Mouse (Mus musculus): ENCODE data around the gene Tiparp.

The Tiparp gene

GRCm38 (mm10) chr3:65585291-65585690 is 57.1 kb downstream of the Tiparp start:
- no peak for DNase-seq

GRCm38 (mm10) chr3:65585823-65586482 is 57.7 kb downstream of the Tiparp start:
- DNase-seq: no peak

- peak in 1 of 2 experiments; percentile 9 for DNase-seq
These were observed 58.3 kb downstream of the Tiparp start for GRCm38 (mm10) chr3:65586483-65586905.

GRCm38 (mm10) chr3:65586966-65587365 is 58.8 kb downstream of the Tiparp start:
- no peak for DNase-seq

GRCm38 (mm10) chr3:65588424-65588823 is 60.2 kb downstream of the Tiparp start:
- no peak for DNase-seq

GRCm38 (mm10) chr3:65592850-65593249 is 64.6 kb downstream of the Tiparp start:
- DNase-seq: no peak

GRCm38 (mm10) chr3:65594493-65594892 is 66.3 kb downstream of the Tiparp start:
- DNase-seq: no peak

GRCm38 (mm10) chr3:65595196-65595595 is 67.0 kb downstream of the Tiparp start:
- DNase-seq: no peak

- no peak for DNase-seq
These were observed 70.0 kb downstream of the Tiparp start for GRCm38 (mm10) chr3:65598071-65598830.

- no peak for DNase-seq
These were observed 70.9 kb downstream of the Tiparp start for GRCm38 (mm10) chr3:65599151-65599550.

- DNase-seq: no peak
These were observed 73.3 kb downstream of the Tiparp start for GRCm38 (mm10) chr3:65601291-65602050.

GRCm38 (mm10) chr3:65603392-65604055 is 75.3 kb downstream of the Tiparp start:
- no peak for DNase-seq

Data from spleen, adult 18-20 months (tissue).